Mouse (Mus musculus) embryonic fibroblast, embryonic 13.5 days (primary cell): ENCODE results near the gene Slc25a17. TPM values are rescaled to one million over a fixed set of nuclear protein-coding genes. Genes with fewer than 3 reads are reported as not detected.

Source experiments
- H3K27ac ChIP-seq: 2 replicates; pipeline ENCODE4 v1.5.1; 2012; ENCODE audit warnings: low read length, control low read depth, inconsistent platforms; ENCODE audit not compliant: insufficient read depth
- H3K4me1 ChIP-seq: 2 replicates; pipeline ENCODE4 v1.6.1; 2011; ENCODE audit warnings: low read length; ENCODE audit not compliant: control insufficient read depth, insufficient read depth
- H3K4me3 ChIP-seq: 2 replicates; pipeline ENCODE4 v1.5.1; 2011; ENCODE audit warnings: mild to moderate bottlenecking, control low read depth, low read length; ENCODE audit not compliant: insufficient read depth
- CTCF ChIP-seq: IDR thresholded peaks from 2 replicates; pipeline ENCODE4 v1.5.1; 2011; ENCODE audit warnings: mild to moderate bottlenecking, control low read depth, low read length, moderate library complexity, borderline replicate concordance; ENCODE audit not compliant: insufficient read depth
- POLR2A ChIP-seq: IDR thresholded peaks from 2 replicates; pipeline ENCODE4 v1.6.1; 2011; ENCODE audit warnings: low read depth, mild to moderate bottlenecking, control low read depth, low read length, moderate library complexity
- polyA plus RNA-seq: library from polyadenylated mRNA; stranded (reverse); fragments of >200 nt; gene quantifications from 2 replicates; pipeline ENCODE4 v1.2.4, GENCODE M21; 2011; ENCODE audit warnings: low read depth; ENCODE audit not compliant: missing spikeins, insufficient read length

Slc25a17 gene
- 89.1 and 93.1 TPM in 2 replicates for polyA plus RNA-seq

DNA sequence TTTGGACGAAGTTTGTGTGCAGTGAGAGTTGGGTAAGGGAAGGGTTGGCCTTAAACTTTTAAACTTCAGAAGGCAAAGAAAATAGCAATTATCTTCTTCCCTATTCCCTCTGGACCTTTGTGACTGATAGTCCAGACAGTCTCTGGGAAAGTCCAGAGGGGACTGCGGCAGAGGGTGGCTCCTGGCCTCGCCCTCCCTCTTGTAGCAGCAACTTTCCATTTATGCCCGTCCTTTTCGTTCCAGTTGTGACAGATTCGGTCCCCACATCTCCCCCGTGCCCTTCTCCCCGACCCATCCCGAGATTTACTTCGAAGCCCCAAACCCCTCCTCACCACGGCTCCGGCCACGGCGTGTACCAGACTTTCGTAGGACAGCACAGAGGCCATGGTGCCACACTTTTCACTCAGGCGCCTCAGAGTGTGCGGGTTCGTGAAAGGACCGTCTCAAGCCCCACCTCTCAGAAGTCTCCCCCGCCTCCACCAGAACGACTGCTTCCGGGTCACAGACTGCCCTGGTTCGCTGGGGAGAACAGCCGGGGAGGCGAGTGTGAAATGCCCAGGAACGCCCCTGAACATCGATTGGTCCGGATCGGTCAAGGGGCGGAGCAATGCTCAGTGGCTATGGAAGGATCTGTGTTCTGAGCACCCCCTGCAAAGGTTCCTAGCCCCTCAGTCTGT lies at the start of gene Slc25a17:
Gene Slc25a17 (minus strand): TSS at position 468 of the 677 bp plus-strand sequence.
- Histone ChIP-seq H3K27ac (peak within 1 kb of the TSS; percentile 19), H3K4me3 (peak within 1 kb of the TSS; percentile 67), H3K4me1 (peaks cover 7% of the 10 kb centered on the region)
- TF ChIP-seq POLR2A (peak; percentile 90), CTCF (no peak)

DNA sequence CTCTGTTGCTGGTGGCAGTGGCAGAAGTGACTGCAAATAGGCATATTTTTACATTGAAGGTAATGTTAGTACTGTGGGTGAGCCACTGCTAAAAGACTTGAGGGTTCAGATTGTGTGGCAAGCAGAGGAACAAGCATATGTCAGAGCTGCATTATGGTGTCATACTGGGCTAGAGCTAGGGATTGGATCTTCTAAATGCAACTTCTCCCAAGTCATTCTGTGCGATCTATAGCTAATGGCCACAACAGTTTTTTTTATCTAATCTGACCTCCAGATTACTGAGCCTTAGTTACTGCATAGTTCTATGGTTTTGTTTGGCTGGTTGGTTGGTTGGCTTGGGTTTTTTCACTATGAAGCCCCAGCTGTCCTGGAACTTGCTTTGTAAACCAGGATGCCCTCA lies 47.6 kb upstream of the Slc25a17 start, which contains the start of gene Dnajb7:
Gene Dnajb7 (minus strand): TSS at position 101 of the 400 bp plus-strand sequence.
- Histone ChIP-seq H3K4me1 (no peaks in the 10 kb centered on the region), H3K4me3 (no peak within 1 kb of the TSS), H3K27ac (no peak within 1 kb of the TSS)
- TF ChIP-seq POLR2A (no peak), CTCF (no peak)

DNA sequence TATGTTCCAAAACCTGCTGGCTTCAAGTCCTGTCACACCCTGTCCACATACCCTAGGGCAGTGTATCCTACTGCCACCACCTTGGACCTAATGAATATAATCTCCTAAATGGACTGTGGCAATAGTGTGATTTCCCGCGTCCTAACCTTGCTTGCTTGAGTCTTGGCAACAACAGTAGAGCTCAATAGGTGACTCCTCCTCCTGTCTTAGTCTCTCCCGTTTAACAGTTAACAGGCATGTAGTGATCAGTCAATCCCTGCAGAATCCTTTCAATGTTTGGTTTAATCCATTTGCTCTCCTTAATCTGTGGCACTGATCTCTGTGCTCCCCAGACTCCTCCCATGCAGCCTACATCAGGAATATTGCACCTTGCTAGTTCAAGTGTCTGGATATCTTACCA lies 44.4 kb upstream of the Slc25a17 start:
- TF ChIP-seq POLR2A: no peak
- no peak for TF ChIP-seq CTCF
- H3K27ac ChIP-seq: no peak overlapping the region
- no peak overlapping the region for H3K4me3 ChIP-seq
- peaks cover 4% of the 10 kb centered on the region; the same call in 1 of the 2 replicates for H3K4me1 ChIP-seq

DNA sequence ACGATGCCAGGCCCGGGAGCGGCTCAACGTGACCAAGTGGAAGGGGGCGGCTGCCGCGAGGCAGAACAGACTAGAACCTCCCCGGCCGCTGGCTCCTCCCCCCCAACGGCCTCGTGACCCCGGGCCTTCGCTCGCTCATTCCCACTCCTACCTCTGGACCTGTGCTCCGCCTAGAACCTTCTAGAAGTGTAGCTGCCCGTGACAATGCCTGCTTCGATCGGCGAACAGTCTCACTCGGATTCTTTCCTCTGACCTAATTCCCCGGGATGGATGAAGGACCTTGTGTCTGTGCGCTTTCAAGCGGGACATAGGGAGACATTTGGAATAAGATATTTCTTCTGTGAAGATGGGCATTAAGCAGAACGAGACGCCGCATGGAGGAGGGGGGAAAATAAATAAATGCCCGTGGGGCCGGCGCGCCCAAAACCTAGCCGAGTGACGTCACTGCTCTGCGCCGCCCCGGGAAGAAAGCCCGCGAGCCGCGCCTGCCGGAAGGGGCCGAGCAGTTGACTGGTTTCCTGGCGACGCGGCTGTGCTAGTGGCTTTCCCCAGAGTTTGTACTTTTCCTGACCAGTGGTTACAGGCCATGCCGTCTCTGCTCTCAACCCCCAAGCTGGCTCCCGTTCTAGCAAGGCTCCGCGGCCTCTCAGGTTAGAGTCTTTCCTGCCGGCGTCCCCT lies 39.2 kb upstream of the Slc25a17 start, which contains the start of the genes St13 and Xpnpep3:
Gene St13 (minus strand): TSS at position 440 of the 678 bp plus-strand sequence.
Gene Xpnpep3 (plus strand): TSS at position 501 of the 678 bp plus-strand sequence.
- Histone ChIP-seq H3K4me3 (peak within 1 kb of the TSS; percentile 88), H3K27ac (peak within 1 kb of the TSS; percentile 96), H3K4me1 (peaks cover 4% of the 10 kb centered on the region; the same call in 1 of the 2 replicates)
- TF ChIP-seq POLR2A: peak; percentile 76
- no peak for TF ChIP-seq CTCF

DNA sequence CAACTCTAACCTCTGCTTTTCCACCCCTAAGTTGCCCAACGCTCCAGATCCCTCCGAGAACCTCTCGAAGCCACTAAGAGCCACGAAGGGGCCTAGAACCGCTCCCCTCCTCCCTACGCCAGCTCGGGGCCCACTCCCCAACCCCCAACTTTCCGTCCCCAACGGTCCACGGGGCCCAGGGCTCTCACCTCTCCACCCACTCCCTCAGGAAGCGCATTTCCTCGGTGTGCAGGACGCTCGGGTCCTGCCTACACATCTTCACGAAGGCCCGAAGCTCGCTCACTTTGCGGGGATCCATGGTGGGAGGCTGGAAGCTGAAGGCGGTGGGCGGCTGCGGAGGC lies 38.7 kb upstream of the Slc25a17 start:
- Histone ChIP-seq H3K4me1 (peaks cover 4% of the 10 kb centered on the region; the same call in 1 of the 2 replicates), H3K27ac (peak overlapping the region; percentile 64), H3K4me3 (peak overlapping the region; percentile 81)
- no peak for TF ChIP-seq CTCF
- TF ChIP-seq POLR2A: no peak

DNA sequence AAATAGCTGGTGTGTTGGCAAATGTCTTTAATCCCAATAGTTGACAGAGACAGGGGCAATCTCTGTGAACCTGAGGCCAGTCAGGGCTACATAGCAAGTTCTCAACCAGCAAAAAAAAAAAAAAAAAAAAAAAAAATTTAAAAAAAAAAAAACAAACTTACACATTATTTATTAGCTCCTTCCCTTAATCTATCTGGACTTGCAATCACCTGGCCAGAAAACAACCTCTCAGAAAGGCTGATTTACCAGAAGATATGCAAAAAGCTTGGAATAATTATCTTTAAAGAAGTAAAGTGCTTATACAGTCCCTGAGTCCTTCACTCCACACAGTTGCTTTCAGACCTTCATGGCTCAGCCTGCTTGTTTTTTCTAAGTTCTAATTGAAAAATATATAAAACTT lies 37.6 kb upstream of the Slc25a17 start:
- peaks cover 4% of the 10 kb centered on the region; the same call in 1 of the 2 replicates for H3K4me1 ChIP-seq
- no peak overlapping the region for H3K27ac ChIP-seq
- TF ChIP-seq CTCF (no peak), POLR2A (no peak)
- peak overlapping the region; percentile 81 for H3K4me3 ChIP-seq

DNA sequence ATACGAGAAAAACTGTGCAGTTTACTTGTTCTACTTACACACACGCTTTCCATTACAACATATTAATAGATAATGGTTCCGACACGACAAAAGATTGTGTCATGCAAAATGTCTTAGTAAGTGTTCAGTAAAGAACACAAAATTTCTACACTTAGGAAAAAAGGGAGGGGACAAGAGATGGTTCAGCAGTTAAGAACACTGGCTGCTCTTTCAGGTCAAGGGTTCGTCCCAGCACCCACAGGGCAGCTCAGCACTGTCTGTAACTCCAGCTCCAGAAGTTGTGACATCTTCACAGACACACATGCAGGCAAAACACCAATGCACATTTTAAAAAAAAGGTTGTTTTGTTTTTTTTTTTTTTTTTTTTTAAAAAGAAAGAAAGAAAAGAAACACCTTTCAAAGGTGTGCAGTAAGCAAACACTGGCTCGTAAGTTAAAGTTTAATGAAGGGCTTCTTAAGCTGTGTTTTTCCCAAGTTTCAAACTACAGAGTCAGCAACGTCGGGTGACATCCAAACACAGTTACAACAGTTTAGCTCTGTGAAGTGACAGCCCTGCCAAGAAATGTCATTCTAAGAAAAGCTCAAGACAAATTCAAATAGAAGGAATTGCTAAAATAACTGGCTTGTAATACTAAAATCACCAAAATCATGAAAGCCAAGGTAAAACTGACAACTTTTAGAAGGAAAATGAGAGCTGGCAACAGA lies 33.8 kb upstream of the Slc25a17 start:
- H3K4me3 ChIP-seq: no peak overlapping the region
- H3K27ac ChIP-seq: no peak overlapping the region
- TF ChIP-seq CTCF (no peak), POLR2A (no peak)
- H3K4me1 ChIP-seq: no peaks in the 10 kb centered on the region

DNA sequence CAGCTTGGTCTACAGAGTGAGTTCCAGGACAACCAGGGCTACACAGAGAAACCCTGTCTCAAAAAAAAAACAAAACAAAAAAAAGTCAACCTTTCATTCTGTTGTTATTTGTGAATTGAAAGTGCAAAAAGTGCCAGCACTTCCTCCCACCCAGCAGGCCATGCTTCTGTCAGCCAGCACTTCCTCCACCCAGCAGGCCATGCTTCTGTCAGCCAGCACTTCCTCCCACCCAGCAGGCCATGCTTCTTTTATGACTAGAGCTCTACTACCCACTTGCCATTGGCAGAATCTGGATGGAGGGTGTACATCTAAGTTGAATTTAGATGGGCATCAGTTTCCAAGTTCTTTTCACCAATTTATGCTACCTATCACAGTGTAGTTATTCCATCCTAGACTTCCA lies 32.4 kb upstream of the Slc25a17 start:
- Histone ChIP-seq H3K4me3 (no peak overlapping the region), H3K27ac (no peak overlapping the region), H3K4me1 (no peaks in the 10 kb centered on the region)
- no peak for TF ChIP-seq POLR2A
- no peak for TF ChIP-seq CTCF

DNA sequence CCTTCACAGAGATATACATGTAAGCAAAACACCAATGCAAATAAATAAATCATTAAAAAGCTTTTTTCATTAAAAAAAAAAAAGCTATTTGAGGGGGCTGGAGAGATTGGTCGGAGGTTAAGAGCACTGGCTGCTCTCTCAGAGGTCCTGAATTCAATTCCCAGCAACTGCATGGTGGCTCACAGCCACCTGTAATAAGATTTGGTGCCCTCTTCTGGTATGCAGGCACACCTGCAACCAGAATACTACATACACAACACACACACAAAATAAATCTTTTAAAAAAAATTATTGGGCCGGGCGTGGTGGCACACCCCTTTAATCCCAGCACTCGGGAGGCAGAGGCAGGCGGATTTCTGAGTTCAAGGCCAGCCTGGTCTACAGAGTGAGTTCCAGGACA lies 25.7 kb upstream of the Slc25a17 start:
- TF ChIP-seq CTCF (no peak), POLR2A (no peak)
- Histone ChIP-seq H3K4me1 (no peaks in the 10 kb centered on the region), H3K4me3 (no peak overlapping the region), H3K27ac (no peak overlapping the region)

DNA sequence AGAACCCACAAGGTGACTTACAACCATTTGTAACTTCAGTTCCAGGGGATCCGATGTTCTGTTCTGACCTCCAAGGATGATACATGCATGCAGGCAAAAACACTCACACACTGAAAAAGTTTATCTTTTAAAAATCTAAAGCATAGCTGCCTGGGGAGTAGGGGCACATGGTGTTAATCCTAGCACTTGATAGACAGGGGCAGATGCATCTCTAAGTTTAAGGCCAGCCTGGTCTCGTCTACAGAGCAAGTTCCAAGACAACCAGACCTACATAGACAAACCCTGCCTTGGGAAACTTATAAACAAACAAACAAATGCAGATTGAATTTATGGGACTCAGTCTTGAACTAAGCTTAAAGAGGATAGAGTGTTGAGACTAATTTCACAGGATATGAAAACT lies 18.2 kb upstream of the Slc25a17 start:
- Histone ChIP-seq H3K4me3 (no peak overlapping the region), H3K4me1 (no peaks in the 10 kb centered on the region), H3K27ac (no peak overlapping the region)
- TF ChIP-seq POLR2A (no peak), CTCF (no peak)
